Mouse (Mus musculus) cerebellum, postnatal 14 days (tissue): ENCODE measurements at regions not wholly inside any gene's neighbourhood (a gene's known extent, or its start where the extent isn't known, plus 50 kb on each side); places are given as distances from the start of the nearest gene placed in this dataset.

Source experiments
- DNase-seq, 2 experiments: peaks; one replicate each; pipeline ENCODE4 v3.0.0; 2021; ENCODE audit warnings: mixed read lengths in 2 of 2

DNA sequence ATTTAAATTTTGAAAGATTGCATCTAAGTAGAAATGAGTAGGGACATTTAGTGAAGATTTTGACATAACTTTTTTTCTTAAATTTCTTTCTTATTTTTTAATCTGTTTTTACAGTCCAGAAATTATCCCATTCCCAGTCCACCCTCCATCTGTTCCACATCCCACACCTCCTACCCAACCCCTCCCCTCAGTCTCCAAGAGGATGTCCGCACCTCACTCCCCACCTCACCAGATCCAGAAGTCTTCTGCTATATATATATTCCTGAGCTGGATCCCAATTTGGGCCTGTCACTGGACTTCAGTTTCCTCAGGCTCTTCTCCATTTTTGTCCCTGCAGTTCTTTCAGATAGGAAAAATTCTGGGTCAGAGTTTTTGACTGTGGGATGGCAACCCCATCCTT is 3879.6 kb upstream of the Gm7489 start:
- no peak for DNase-seq

DNA sequence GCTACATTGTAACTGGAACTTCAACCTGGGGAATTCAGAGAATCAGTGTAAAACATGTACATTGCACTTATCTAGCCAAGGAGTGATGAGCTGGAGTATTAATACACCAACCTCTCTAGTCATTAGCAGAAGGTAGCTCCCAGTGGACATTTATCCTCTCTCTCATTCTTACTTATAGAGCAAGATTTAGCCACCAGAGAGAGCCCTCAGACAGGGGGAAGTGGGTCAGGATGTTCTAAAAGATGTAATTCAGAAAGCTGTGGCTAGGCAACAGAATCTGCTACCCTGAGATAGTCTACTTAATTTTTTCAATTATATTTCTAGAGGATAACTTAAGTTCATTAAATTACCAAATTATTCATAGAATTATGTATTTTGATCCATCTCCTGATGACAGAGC is 3838.1 kb upstream of the Gm7489 start:
- DNase-seq = peak; percentile 7 to 8

DNA sequence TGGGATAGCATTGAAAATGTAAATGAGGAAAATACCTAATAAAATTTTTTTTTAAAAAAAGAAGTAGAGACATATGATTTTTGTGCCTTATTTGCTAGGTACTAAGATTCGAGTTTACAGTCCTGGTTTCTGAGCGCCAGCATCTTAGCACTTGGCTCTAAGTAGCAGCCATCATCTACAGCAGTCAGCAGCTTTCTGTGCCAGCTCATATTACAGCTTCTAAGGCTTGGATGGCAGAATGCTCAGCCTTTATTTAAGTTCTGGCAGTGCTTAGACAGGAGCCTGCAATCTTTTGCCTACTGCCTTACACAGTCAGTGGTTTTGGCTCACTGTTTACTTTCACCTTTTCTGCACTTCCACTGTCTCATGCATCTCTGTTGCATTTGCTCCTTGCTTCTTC is 3831.2 kb upstream of the Gm7489 start:
- DNase-seq = no peak

DNA sequence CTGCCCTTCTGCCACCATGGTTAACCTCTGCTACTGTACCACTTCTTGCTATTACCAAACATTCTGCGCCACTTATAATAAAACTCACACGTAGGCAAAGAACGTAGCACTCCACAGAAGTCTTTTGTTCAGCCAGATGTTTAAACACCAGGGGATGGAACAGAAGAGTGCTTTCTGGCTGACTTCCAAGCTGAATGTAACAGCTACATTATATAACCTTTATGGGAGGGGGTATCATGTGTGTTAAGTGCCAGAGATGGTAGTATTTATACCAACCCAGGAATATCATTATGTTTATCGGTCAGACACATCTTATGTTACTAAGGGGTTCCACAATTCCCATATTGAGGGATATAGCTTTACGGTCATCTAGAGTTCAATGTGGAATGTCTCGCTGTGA is 3830.8 kb upstream of the Gm7489 start:
- no peak for DNase-seq

DNA sequence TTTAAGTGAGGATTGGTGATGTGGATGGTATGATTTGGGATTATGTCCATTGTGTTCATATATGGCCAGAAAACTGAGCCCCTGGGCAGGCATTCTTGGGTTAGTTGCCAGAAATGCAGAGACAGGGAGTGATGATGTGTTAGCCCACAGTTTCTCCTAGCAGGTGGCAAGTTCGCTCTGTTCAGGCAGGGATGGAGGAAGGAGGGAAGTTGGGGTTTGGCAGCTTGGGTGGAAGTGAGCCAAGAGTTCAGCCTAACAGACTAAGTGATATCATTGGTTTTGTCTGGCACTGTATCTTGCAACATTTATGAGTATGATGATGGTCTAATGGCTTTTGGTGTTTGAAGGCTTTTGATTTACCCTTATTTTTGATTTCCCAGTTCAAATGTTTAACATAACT is 3806.5 kb upstream of the Gm7489 start:
- DNase-seq = peak; percentile 14 to 24

DNA sequence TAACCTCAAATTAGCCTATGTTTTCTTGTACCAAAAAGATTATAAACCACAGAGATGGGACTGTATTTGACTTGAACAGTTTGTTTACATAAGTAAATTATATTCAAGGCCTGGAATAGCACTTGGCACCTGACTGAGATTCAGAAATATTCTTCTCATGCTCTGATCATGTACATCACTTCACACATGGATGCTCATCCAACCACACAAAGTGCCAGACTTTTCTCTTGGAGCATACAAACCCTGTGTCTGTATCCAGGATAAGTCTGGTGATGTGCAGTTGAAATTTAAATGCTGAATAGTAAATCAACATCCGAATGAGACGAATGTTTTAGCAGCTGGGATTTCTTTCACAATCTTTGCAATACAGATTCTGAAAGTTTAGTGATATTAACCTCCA is 3802.3 kb upstream of the Gm7489 start:
- peak; percentile 8 to 38 for DNase-seq

DNA sequence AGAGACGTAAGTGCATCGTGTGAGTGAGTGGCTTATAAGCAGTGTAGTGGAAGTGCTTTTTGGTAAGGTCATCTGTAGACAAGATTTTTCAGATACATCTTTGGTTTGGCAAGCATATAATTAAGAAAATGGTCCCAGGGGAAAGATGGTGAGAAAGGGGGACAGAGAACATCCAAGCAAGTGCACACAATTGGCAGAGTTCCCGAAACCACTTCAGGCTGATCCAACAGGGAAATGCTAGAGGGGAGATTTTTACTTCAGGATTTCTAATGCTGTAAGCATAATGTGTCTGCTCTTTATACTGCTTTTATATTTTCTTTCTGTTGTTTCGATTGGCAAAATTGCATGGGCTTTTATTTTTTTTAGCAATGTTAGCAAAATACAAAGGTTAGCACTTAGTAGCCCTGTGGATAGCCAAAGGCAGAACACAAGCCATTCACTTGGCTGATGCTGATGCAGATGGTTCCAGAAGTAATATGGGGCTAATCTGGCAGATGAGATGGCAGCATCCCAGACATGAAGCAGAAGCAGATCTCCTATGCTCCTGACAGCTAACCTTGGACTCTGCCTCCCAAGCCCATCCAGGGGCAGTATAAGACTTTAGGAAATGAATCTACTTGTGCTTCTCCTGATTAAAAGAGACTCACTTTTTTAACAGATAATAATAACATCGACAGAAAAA is 3782.0 kb upstream of the Gm7489 start:
- DNase-seq = peak; percentile 11 to 18

DNA sequence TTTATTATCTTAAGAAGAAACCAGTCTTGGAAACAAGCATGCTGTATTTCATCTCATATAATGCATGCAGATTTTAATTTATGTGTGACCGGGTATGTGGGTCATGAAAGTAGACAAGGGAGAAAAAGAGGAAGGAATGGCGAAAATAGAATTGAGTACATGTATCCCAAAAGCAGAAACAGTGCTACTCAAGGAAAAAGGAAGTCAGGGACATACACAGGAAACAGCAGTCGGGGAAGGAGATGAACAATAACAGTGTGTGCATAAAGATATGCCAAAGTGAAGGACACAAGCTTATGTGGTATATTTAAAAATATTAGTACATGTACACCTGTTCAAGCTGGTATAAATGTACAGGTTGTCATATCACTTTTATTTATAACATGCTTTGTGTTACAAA is 3775.8 kb upstream of the Gm7489 start:
- no peak for DNase-seq

DNA sequence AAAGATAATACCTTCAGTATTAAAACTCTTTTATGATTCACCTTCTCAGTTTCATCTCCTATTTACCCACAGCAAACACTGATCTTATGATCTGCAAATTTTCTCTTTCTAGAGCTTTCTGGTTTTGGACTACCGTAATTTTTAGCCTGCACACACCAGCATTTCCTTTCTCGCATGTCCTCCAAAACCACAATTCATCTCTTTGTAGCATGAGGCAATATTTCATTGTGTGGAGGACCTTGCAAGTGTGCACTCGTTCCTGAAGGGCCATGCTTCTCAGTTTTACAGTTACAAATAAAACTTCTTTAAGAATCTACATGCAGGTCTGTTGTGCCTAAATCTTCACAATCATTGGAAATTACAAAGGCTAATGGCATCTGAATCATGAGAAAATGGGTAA is 3730.8 kb upstream of the Gm7489 start:
- no peak for DNase-seq

DNA sequence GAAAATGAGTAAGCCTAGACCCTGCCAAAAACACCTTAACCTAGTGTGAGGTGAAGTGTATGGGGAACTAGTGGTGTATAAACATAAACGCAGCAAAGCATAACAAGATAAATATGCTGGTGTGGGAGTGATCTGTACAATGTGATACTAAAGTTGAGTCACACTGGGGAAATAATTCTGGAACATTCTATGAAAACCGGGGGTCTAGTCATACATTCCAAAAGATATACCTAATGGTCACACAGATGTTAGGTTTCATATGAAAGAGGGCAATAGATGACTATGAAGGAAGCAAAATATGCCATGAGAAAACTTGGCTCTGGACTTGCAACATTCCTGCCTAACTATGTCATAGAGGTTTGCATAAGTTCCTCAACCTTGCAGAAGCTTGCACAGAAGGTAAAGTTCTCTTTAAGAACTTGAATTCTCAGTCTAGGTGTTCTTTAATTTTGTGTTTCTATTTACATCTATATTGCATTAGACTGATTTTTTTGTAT is 3712.4 kb upstream of the Gm7489 start:
- DNase-seq = no peak

DNA sequence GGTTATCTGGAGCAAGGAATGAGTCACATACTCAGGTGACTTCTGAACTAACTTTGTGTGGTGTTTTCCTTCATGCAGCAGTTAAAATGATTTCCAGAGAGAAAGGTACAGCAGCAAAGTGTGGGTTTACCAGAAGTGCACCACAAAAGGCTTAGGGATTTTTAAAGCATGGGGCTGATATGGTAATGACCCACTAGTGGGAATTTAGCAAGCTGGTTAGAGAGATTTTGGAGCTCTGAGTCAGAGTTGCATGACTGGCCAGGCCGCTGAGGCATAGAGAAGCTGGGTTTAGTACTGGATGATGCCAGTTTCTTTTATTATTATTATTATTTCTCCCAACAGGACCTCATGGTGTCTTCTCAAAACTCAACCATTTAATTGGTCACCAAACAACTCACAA is 3701.5 kb upstream of the Gm7489 start:
- no peak for DNase-seq
